In the genomic region with DNA sequence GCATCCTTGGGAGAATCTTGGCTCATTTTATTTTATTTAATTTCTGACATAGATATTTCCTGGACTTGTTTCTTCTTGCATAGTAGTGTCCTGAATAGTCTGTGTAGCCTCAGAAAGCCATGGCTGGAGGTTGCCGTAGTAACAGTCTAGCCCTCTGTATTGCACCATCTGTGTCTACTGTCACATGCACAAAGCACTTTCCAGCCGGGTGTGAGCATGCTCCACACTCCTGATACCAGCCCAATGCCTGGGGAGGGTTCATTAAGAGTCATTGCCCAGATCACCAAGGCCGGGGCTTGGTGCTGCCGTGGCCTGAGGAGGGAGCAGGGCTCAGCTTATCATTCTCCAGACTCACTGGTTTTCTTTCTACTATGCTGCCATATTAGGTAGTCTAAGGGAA, we compare ENCODE assay signal across 10 mouse cellular contexts.
A peak's percentile ranks its signal among the peaks of the same experiment; 100 is the strongest.
DNase-seq lines count a peak whose midpoint lies in the region; ATAC-seq lines count a peak whose summit lies in the region.
"Had no signal": no experiment of that assay in that cellular context is flagged by ENCODE, and none has a peak within 500 bp of the region (broad histone marks: within the 10 kb centered on the region; RNA-seq: fewer than 3 reads in every experiment).

No protein-coding gene starts in this region.

- H3K36me3 ChIP-seq in heart, embryonic 12.5 days: no peaks in the 10 kb centered on the region
- H3K36me3 ChIP-seq in hindbrain, embryonic 15.5 days: no peaks in the 10 kb centered on the region
- no peaks in the 10 kb centered on the region for H3K36me3 ChIP-seq in midbrain, embryonic 16.5 days (ENCODE audit: control insufficient read depth, insufficient read depth, low read length)
- no peaks in the 10 kb centered on the region for H3K36me3 ChIP-seq in kidney, embryonic 16.5 days (ENCODE audit: insufficient read depth, low read length)

- H3K9me3 ChIP-seq in heart, embryonic 12.5 days (replicated peaks): no peaks in the 10 kb centered on the region
- no peaks in the 10 kb centered on the region for H3K9me3 ChIP-seq in hindbrain, embryonic 15.5 days
- H3K9me3 ChIP-seq in midbrain, embryonic 16.5 days (replicated peaks; ENCODE audit: control insufficient read depth, low read length, poor library complexity, severe bottlenecking): no peaks in the 10 kb centered on the region
- no peaks in the 10 kb centered on the region for H3K9me3 ChIP-seq in kidney, embryonic 16.5 days (ENCODE audit: low read length)
- H3K9me3 ChIP-seq: embryonic facial prominence, embryonic 15.5 days had no signal

- no peak overlapping the region for H3K27ac ChIP-seq in heart, embryonic 12.5 days (ENCODE audit: poor library complexity, severe bottlenecking)
- H3K27ac ChIP-seq in hindbrain, embryonic 15.5 days (replicated peaks): no peak overlapping the region
- no peak overlapping the region for H3K27ac ChIP-seq in midbrain, embryonic 16.5 days (ENCODE audit: low read length)
- no peak overlapping the region for H3K27ac ChIP-seq in kidney, embryonic 16.5 days (ENCODE audit: low read length)
- H3K27ac ChIP-seq: embryonic facial prominence, embryonic 15.5 days had no signal

- WGBS in heart, embryonic 12.5 days: 52% methylated on average over 4 of the region's 4 CpGs
- 18% methylated on average over 4 of the region's 4 CpGs for WGBS in hindbrain, embryonic 15.5 days
- WGBS in midbrain, embryonic 16.5 days: 28% methylated on average over 4 of the region's 4 CpGs
- 70% methylated on average over 4 of the region's 4 CpGs for WGBS in kidney, embryonic 16.5 days

- H3K4me1 ChIP-seq in heart, embryonic 12.5 days (replicated peaks): peaks cover 63% of the 10 kb centered on the region
- H3K4me1 ChIP-seq in hindbrain, embryonic 15.5 days (replicated peaks): peaks cover 14% of the 10 kb centered on the region
- peaks cover 5% of the 10 kb centered on the region for H3K4me1 ChIP-seq in midbrain, embryonic 16.5 days (ENCODE audit: control insufficient read depth, insufficient read depth, low read length)
- H3K4me1 ChIP-seq in kidney, embryonic 16.5 days (ENCODE audit: insufficient read depth, low read length): peaks cover 24% of the 10 kb centered on the region
- H3K4me1 ChIP-seq: embryonic facial prominence, embryonic 15.5 days had no signal

- H3K27me3 ChIP-seq in heart, embryonic 12.5 days (replicated peaks): no peaks in the 10 kb centered on the region
- H3K27me3 ChIP-seq in hindbrain, embryonic 15.5 days: no peaks in the 10 kb centered on the region
- no peaks in the 10 kb centered on the region for H3K27me3 ChIP-seq in midbrain, embryonic 16.5 days (ENCODE audit: control insufficient read depth, insufficient read depth, low read depth, low read length)
- H3K27me3 ChIP-seq in kidney, embryonic 16.5 days (ENCODE audit: insufficient read depth, low read length): no peaks in the 10 kb centered on the region
- H3K27me3 ChIP-seq: embryonic facial prominence, embryonic 15.5 days had no signal

- ATAC-seq in heart, embryonic 12.5 days (ENCODE audit: insufficient number of reproducible peaks, low FRiP score): no peak
- peak; percentile 71 for ATAC-seq in hindbrain, embryonic 15.5 days (ENCODE audit: low FRiP score, low read depth)
- ATAC-seq in midbrain, embryonic 16.5 days: peak; percentile 82
- ATAC-seq in kidney, embryonic 16.5 days (ENCODE audit: low FRiP score, low TSS enrichment): no peak

- DNase-seq in heart, adult 18-20 months: peak; percentile 37 to 39
- peak; percentile 49 for DNase-seq in brain, adult 2 months (ENCODE audit: low read depth, low spot score)
- no peak for DNase-seq in left cerebral cortex, adult 8-10 months (ENCODE audit: low spot score in 2 of 2)
- no peak for DNase-seq in spleen, adult 18-20 months
- DNase-seq: kidney, postnatal 14 days had no signal

- H3K4me2 ChIP-seq in heart, embryonic 12.5 days: no peak overlapping the region
- no peak overlapping the region for H3K4me2 ChIP-seq in hindbrain, embryonic 15.5 days
- H3K4me2 ChIP-seq in midbrain, embryonic 16.5 days (ENCODE audit: low read length): no peak overlapping the region
- no peak overlapping the region for H3K4me2 ChIP-seq in kidney, embryonic 16.5 days (replicated peaks; ENCODE audit: low read depth, low read length)
- H3K4me2 ChIP-seq: embryonic facial prominence, embryonic 15.5 days had no signal

- H3K4me3 ChIP-seq in heart, embryonic 12.5 days: no peak overlapping the region
- no peak overlapping the region for H3K4me3 ChIP-seq in hindbrain, embryonic 15.5 days
- H3K4me3 ChIP-seq in midbrain, embryonic 16.5 days (ENCODE audit: low read depth, low read length): no peak overlapping the region
- no peak overlapping the region for H3K4me3 ChIP-seq in kidney, embryonic 16.5 days (ENCODE audit: low read length)
- H3K4me3 ChIP-seq: embryonic facial prominence, embryonic 15.5 days had no signal

- H3K9ac ChIP-seq in heart, embryonic 12.5 days: no peak overlapping the region
- no peak overlapping the region for H3K9ac ChIP-seq in hindbrain, embryonic 15.5 days
- H3K9ac ChIP-seq in midbrain, embryonic 16.5 days (ENCODE audit: low read depth, low read length): no peak overlapping the region
- H3K9ac ChIP-seq in kidney, embryonic 16.5 days (replicated peaks; ENCODE audit: low read length): no peak overlapping the region; the same call in 1 of the 2 replicates
- H3K9ac ChIP-seq: embryonic facial prominence, embryonic 15.5 days had no signal

Comparison
In these comparisons a context has a peak if more than half of its experiments do, and no peak if none do; other contexts are left out.
1. DNase-seq: peak in heart, adult 18-20 months (2 of 2) and brain, adult 2 months (single experiment); none in left cerebral cortex, adult 8-10 months (0 of 2) and spleen, adult 18-20 months (0 of 2).
2. ATAC-seq: peak in hindbrain, embryonic 15.5 days (single experiment) and midbrain, embryonic 16.5 days (single experiment); none in heart, embryonic 12.5 days (single experiment) and kidney, embryonic 16.5 days (single experiment).